Mouse (Mus musculus): ENCODE results near the gene Samd14. TPM values are rescaled to one million over a fixed set of nuclear protein-coding genes. Genes with fewer than 3 reads are reported as not detected.

The Samd14 gene
- polyA plus RNA-seq, 1 experiment from 2014 or later = 5.4 TPM

- no peak overlapping the region for H3K4me3 ChIP-seq (ENCODE audit: low read depth, low read length)
- no peak overlapping the region for H3K27ac ChIP-seq (ENCODE audit: low read length)
- DNase-seq (ENCODE audit: low spot score) (no peak), ATAC-seq (no peak)
- H3K9me3 ChIP-seq (ENCODE audit: low read length) = no peaks in the 10 kb centered on the region
- no peak overlapping the region for H3K9ac ChIP-seq (replicated peaks; ENCODE audit: low read depth)
- H3K27me3 ChIP-seq (replicated peaks; ENCODE audit: insufficient read depth, low read length) = no peaks in the 10 kb centered on the region
- no peaks in the 10 kb centered on the region for H3K36me3 ChIP-seq (ENCODE audit: insufficient read depth, low read length)
- no peak overlapping the region for H3K4me2 ChIP-seq (replicated peaks; ENCODE audit: low read depth, low read length)
- peaks cover 4% of the 10 kb centered on the region; the same call in 1 of the 2 replicates for H3K4me1 ChIP-seq (ENCODE audit: insufficient read depth, low read depth, low read length)
- 28% methylated on average over 1 of the region's 1 CpGs for WGBS
- TF ChIP-seq CTCF (IDR thresholded peaks at IDR 0.05) (no peak), EP300 (IDR thresholded peaks at IDR 0.05) (no peak)
Observed at GRCm38 (mm10) chr11:95011416-95011815, 1.7 kb downstream of the Samd14 start.

GRCm38 (mm10) chr11:95012075-95012474 lies 2.4 kb downstream of the Samd14 start:
- DNase-seq (ENCODE audit: low spot score) (peak; percentile 44), ATAC-seq (no peak)
- Histone ChIP-seq H3K9me3 (ENCODE audit: low read length) (no peaks in the 10 kb centered on the region), H3K9ac (replicated peaks; ENCODE audit: low read depth) (no peak overlapping the region), H3K4me3 (ENCODE audit: low read depth, low read length) (no peak overlapping the region), H3K4me1 (ENCODE audit: insufficient read depth, low read depth, low read length) (peaks cover under 1% of the 10 kb centered on the region; the same call in 1 of the 2 replicates), H3K27me3 (replicated peaks; ENCODE audit: insufficient read depth, low read length) (no peaks in the 10 kb centered on the region), H3K36me3 (ENCODE audit: insufficient read depth, low read length) (no peaks in the 10 kb centered on the region), H3K27ac (ENCODE audit: low read length) (no peak overlapping the region), H3K4me2 (replicated peaks; ENCODE audit: low read depth, low read length) (no peak overlapping the region)
- WGBS = 39% methylated on average over 3 of the region's 3 CpGs
- TF ChIP-seq CTCF (IDR thresholded peaks at IDR 0.05) = no peak
- no peak for TF ChIP-seq EP300 (IDR thresholded peaks at IDR 0.05)

GRCm38 (mm10) chr11:95012487-95012886 lies 2.8 kb downstream of the Samd14 start:
- TF ChIP-seq EP300 (IDR thresholded peaks at IDR 0.05) (no peak), CTCF (IDR thresholded peaks at IDR 0.05) (no peak)
- no peaks in the 10 kb centered on the region for H3K9me3 ChIP-seq (ENCODE audit: low read length)
- no peak overlapping the region for H3K9ac ChIP-seq (replicated peaks; ENCODE audit: low read depth)
- no peaks in the 10 kb centered on the region for H3K36me3 ChIP-seq (ENCODE audit: insufficient read depth, low read length)
- no peaks in the 10 kb centered on the region for H3K27me3 ChIP-seq (replicated peaks; ENCODE audit: insufficient read depth, low read length)
- DNase-seq (ENCODE audit: low spot score) (no peak), ATAC-seq (no peak)
- no peak overlapping the region for H3K4me2 ChIP-seq (replicated peaks; ENCODE audit: low read depth, low read length)
- no peak overlapping the region for H3K27ac ChIP-seq (ENCODE audit: low read length)
- 44% methylated on average over 3 of the region's 3 CpGs for WGBS
- no peak overlapping the region for H3K4me3 ChIP-seq (ENCODE audit: low read depth, low read length)
- no peaks in the 10 kb centered on the region; the same call in 1 of the 2 replicates for H3K4me1 ChIP-seq (ENCODE audit: insufficient read depth, low read depth, low read length)

DNA sequence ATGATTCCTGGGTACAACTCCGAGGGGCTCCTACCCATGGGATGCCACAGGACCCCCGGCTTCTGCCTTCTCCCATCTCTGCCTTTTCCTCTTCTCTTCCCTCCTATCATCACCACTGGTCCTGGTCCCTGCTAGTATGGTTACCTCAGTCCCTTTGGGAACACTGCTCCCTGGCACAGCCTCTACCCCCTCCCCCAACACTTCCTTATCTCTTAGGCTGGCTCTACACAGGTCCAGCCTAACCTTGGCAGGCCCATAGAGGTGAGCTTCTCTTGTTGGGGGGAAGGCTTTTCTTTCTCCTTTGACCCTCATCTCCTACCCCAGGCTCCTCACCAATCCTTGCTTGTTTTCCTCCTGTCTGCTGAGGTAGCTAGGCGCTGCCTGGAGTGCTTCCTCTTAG lies 5.8 kb downstream of the Samd14 start:
- ATAC-seq (no peak), DNase-seq (ENCODE audit: low spot score) (no peak)
- Histone ChIP-seq H3K4me3 (ENCODE audit: low read depth, low read length) (no peak overlapping the region), H3K4me2 (replicated peaks; ENCODE audit: low read depth, low read length) (no peak overlapping the region), H3K9ac (replicated peaks; ENCODE audit: low read depth) (no peak overlapping the region), H3K9me3 (ENCODE audit: low read length) (no peaks in the 10 kb centered on the region), H3K4me1 (ENCODE audit: insufficient read depth, low read depth, low read length) (no peaks in the 10 kb centered on the region), H3K27ac (ENCODE audit: low read length) (no peak overlapping the region), H3K27me3 (replicated peaks; ENCODE audit: insufficient read depth, low read length) (no peaks in the 10 kb centered on the region), H3K36me3 (ENCODE audit: insufficient read depth, low read length) (no peaks in the 10 kb centered on the region)
- TF ChIP-seq CTCF (IDR thresholded peaks at IDR 0.05) = no peak
- WGBS = 75% methylated on average over 3 of the region's 3 CpGs

GRCm38 (mm10) chr11:95022237-95022992 lies 12.7 kb downstream of the Samd14 start:
- H3K4me3 ChIP-seq (ENCODE audit: low read depth, low read length) = no peak overlapping the region
- no peaks in the 10 kb centered on the region; the same call in 1 of the 2 replicates for H3K36me3 ChIP-seq (ENCODE audit: insufficient read depth, low read length)
- no peaks in the 10 kb centered on the region for H3K4me1 ChIP-seq (ENCODE audit: insufficient read depth, low read depth, low read length)
- no peak overlapping the region for H3K4me2 ChIP-seq (replicated peaks; ENCODE audit: low read depth, low read length)
- no peak overlapping the region for H3K9ac ChIP-seq (replicated peaks; ENCODE audit: low read depth)
- DNase-seq (ENCODE audit: low spot score) = no peak
- 78% methylated on average over 10 of the region's 10 CpGs for WGBS
- TF ChIP-seq CTCF (IDR thresholded peaks at IDR 0.05) = peak; percentile 63
- no peak for TF ChIP-seq EP300 (IDR thresholded peaks at IDR 0.05)
- H3K27me3 ChIP-seq (replicated peaks; ENCODE audit: insufficient read depth, low read length) = no peaks in the 10 kb centered on the region
- no peaks in the 10 kb centered on the region for H3K9me3 ChIP-seq (ENCODE audit: low read length)
- ATAC-seq = no peak
- no peak overlapping the region for H3K27ac ChIP-seq (ENCODE audit: low read length)

DNA sequence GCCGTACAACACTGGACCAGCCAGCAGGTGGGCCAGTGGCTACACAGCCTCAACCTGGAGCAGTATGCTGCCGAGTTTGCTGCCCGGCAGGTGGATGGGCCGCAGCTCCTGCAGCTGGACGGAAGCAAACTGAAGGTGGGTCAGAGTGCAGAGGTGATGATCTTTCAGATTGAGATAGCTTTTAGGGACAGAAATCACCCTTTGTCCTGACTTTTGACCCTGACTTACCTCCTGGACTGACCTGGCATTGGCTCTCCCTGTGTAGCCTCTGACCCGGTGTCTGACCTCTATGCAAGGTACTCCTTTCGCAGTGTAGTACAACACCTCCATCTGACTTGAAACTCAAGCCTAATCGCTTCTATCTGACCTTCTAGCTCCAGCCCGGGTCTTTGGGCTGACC lies 13.8 kb downstream of the Samd14 start:
- TF ChIP-seq EP300 (IDR thresholded peaks at IDR 0.05) = no peak
- TF ChIP-seq CTCF (IDR thresholded peaks at IDR 0.05) = no peak
- H3K9me3 ChIP-seq (ENCODE audit: low read length) = no peaks in the 10 kb centered on the region
- ATAC-seq (no peak), DNase-seq (ENCODE audit: low spot score) (no peak)
- no peaks in the 10 kb centered on the region for H3K4me1 ChIP-seq (ENCODE audit: insufficient read depth, low read depth, low read length)
- no peak overlapping the region for H3K9ac ChIP-seq (replicated peaks; ENCODE audit: low read depth)
- 90% methylated on average over 9 of the region's 9 CpGs for WGBS
- H3K27ac ChIP-seq (ENCODE audit: low read length) = no peak overlapping the region
- no peaks in the 10 kb centered on the region for H3K27me3 ChIP-seq (replicated peaks; ENCODE audit: insufficient read depth, low read length)
- no peak overlapping the region for H3K4me3 ChIP-seq (ENCODE audit: low read depth, low read length)
- H3K4me2 ChIP-seq (replicated peaks; ENCODE audit: low read depth, low read length) = no peak overlapping the region
- H3K36me3 ChIP-seq (ENCODE audit: insufficient read depth, low read length) = no peaks in the 10 kb centered on the region; the same call in 1 of the 2 replicates

All from lung, postnatal 0 days (tissue).